Mouse (Mus musculus): ENCODE data around the gene Man2a2.

- no peak for TF ChIP-seq CTCF (IDR thresholded peaks at IDR 0.05; ENCODE audit: low read depth)
- no peak for TF ChIP-seq EP300 (IDR thresholded peaks at IDR 0.05; ENCODE audit: low read depth)
Measured at GRCm38 (mm10) chr7:80392119-80392518, 20.9 kb upstream of the Man2a2 start.

Data from heart, postnatal 0 days (tissue).